Mouse (Mus musculus) left cerebral cortex, adult 18-20 months (tissue): ENCODE data around the gene Naaladl2. TPM values are rescaled to one million over a fixed set of nuclear protein-coding genes. Genes with fewer than 3 reads are reported as not detected.
"Not testable (repeated sequence)": the region's sequence is repeated elsewhere in the genome, so short reads cannot be mapped to it uniquely, and the experiment has no call there.

Experiments used
- DNase-seq, 2 experiments: peaks; one replicate each; pipeline ENCODE4 v3.0.0; 2021 to 2022; ENCODE audit warnings: low spot score in 2 of 2, mixed read lengths in 1 of 2
- total RNA-seq, 2 experiments: library from RNA; stranded (reverse); gene quantifications; 2 replicates each; pipeline ENCODE4 v1.2.3; 2021

Gene Naaladl2
- total RNA-seq, 2 experiments from 2014 or later: 3.7 to 4.0 TPM

DNA sequence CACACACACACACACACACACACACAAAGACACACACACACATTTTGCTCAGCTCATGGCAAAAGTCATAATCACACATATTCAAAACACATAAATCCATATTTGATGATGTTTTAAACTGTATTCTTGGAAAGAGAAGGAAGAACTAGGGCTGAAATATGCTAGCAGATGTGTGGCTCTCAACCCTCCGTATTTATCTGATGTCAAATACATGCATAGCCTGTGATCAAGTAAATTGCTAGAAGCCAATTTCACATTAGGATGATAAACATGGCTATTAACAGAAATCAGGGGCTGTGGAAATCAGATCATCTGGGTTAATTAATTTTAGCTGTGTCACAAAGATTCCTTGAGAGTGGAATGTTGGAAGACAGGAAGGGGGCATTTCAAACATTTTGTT is 752.8 kb downstream of the Naaladl2 start:
- DNase-seq: no peak

DNA sequence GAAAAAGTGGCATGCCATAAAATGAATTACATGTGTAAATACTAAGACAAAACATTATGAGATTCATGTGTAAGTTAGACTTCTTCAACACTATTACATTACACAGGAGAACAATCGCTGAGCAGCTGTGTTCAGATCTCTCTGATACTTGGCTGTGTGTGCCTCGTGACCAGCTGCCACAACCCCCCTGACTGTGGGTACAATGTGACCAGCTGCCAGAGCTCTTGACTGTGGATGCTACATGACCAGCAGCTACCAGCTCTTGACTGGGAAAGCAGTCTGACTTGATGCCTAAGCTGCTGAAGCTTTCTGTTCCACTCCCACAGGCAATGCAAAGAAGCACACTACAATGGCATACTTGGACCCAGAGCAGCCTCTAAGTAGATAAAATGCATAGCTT is 789.1 kb downstream of the Naaladl2 start:
- DNase-seq: no peak

DNA sequence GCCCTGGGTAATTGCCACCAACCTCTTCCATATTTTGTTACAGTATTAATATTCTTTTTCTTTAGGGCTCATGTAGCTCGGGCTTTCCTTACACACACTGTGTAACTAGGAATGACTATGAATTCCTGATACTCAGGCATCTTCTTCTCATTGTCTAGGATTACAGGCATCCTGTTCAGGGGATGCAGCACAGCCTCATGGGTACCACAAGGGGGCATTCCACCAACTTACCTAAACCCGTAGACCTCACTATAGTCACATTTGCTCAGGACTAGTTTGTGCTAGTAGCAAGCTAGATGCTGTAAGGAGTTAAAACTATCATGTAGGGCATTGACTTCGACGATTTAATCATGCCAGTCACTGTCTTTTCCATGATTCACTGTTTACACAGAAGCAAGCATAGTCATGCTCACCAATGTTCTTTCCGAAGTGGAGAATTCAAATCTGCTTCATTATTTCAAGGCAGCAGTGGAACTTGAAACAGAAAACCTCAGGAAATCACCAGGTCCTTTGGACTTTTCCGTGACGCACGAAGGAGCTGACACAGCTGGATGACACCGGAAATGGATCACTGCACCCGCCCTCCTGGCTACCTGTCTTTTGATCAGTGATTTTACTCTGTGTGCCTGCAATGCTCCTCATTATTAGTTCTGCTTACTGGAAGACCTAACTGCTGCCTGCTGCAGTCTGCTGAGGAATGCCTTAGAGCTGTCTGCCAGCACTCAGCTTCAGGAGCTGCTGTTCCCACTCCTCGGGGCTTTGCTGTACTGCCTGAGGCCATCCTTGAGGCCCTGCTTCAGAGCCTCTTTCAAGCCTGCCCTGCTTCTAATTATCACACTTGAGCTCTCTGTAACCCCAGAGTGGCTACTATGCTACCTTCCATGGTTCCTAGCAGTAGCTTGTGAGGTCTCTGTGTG is 822.3 kb downstream of the Naaladl2 start:
- DNase-seq: no peak

DNA sequence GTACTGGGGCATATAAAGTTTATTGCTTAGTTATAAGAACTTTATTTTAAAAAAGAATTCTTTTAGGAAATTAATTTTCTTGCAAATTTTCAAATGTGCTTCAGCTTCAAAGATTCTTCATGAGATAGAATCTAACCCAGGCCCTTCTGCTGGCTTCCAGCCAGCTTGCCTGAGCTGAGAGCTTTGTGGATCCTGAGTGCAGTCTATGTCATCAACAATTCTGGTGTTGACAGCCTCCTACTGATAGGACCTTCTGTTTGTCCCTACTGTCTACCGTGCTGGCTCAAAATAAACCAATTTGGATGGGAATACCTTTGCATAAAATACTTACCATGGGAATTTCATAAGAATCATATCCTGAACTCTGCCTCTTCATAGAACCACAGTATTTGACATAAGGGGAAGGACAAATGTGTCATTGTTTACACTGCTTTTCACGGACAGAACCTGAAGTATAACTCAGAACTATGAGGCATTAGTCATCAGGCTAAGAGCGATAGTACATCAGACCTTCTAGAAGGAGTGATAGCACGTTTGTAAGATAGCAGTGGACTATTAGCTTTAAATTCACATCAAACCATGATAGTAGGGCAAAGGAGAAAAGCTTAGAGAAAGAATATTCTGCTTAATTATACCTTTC is 829.3 kb downstream of the Naaladl2 start:
- no peak for DNase-seq

DNA sequence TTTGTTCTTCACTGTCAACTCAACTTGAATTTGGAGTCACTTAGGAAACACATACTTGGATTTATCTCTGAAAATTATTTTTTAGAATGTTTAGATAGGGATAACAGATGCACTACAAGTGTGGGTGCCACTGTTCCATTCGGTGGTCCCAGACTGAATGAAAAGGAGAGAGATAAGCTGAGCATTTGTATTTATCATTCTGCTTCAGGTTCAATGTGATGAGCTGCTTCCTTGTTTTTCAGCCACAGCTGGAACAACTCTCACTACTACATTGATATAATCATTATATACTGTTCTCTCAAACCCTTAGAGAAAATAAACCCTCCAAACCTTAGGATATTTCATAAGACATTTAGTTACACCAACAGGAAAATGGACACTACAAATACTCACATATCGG is 918.6 kb downstream of the Naaladl2 start:
- DNase-seq: no peak

DNA sequence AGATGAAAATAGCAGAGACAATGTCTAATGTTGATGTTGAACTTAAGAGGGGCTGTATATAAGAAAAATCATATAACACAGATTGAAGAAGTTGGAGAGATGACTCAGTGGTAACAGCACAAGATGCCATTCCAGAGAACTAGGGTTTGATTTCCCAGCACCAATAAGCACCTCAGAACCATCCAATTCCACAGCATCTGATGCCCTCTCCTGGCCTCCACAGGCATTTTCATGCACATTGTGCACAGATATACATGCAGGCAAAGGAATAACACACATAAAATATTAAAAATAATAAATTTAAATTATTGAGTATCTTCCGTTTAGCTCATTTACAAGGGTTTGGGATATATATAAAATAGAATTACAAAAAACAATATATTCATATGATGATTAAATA is 926.6 kb downstream of the Naaladl2 start:
- no peak for DNase-seq

DNA sequence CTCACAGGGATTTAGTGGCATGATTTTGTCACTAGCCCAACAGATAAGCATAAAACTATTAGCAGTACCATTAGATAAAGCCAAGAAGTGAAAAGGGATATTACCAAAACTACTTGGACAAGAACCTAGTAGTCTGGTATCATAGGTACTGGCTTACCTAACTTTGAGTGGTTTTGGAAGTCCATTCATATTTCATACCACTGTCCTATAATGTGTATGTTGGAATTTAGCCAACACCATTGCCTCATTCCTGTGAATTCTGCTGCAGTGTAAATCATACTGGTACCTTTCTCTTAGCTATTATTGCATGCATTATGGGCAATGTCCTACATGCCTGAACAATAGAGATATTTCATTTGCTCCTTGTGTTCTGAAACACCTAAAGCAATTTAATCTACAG is 977.5 kb downstream of the Naaladl2 start:
- no peak for DNase-seq

DNA sequence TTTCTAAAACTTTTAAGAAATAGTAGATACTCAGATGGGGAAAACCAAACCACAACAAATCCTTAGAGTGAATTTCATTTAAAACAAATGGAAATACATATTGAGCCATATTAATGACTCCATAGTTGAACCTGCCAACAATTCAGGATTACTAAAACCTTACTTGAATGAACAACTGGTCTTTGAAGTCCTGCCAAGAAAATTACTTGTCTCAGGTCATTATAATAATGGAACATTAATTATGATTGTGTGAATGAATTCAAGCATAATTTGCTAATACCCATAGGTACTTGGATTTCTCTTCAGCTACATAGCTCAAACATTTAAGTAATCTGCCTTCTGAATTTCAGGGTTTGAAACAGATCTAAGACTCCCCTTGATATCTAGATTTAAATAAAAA is 980.1 kb downstream of the Naaladl2 start:
- no peak for DNase-seq

DNA sequence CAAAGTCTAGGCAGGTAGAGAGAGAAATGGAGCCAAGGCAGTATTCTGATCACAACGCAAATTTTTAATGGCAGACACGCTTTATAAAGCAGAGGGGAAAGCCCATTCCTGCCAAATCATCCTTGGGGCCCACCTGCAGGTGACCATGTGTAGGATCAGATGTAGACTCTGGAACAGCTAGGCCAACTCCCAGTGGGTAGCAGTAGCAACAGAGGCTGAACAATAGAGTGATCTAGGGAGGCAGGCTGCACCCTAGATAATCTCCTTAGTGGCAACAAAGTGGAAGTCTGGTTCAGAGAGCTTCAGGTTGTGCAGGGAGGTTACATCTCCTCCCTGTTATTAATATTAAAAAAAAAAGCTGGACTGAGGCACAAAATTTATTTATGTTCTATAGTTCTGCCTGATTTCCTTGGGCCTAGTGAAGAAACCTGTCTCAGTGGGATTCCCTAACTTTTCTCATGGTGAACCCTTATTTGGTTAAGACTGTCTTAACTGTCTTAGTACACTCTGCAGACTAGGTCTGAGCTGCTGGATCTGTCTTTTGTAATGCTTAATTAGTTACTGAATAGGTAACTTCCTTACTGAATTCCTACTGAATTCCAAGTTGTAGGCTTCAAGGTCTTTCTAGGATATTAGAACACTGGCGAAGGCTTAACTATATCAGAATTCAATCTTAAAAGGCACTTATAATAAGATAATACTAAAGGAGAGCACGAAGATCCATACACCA is 992.8 kb downstream of the Naaladl2 start:
- not testable (repeated sequence) for DNase-seq

DNA sequence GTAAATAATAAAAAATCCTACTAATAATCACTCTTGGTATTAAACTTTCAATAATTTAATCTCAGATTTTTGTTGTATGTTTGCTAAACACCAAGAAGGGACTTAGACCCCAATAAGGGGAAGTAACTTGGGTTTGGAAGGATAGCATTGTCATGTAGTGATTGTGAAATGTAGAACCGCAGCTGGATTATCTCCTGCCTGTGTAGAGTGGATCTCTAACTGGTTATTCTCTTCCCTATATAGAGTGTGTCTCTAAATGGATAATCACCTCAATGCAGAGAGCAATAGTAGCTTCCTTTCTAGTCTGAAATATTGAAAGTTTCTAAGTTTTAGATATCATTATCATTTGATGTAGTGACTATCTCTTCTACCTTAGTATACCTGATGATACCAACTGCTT is 1001.3 kb downstream of the Naaladl2 start:
- DNase-seq: no peak

DNA sequence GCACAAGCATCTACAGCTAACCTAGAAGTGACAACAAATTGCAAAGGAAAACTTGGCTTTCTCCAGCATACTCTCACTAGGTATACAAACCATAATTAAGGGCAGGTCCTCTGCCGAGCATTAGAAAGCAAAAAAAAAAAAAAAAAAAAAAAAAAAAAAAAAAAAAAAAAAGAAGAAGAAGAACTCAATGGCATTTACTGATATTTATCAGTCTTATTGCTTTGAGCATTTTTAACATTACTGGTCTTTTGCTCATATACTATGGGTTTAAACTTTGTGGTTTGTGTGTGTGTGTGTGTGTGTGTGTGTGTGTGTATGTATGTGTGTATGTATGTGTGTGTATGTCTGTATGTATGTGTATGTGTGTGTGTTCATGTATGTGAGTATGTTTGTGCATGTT is 1006.1 kb downstream of the Naaladl2 start:
- DNase-seq: no peak

DNA sequence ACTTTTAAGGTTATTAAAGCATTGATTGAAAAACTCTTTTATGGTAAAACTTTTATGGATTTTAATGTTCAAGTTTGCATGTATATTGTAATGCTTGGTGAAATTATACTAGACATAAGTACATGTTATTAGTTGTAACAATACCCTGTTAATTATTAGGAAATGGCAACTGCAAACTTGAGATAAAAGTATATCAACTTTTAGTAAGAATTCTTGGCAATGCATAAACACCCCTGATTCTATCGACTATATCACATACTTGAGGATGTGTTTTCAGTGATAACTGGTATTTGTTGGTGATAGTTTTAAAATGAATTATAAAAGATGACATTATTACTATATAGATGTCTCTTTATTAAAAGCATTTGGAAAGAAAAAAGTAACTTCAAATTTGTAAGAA is 1017.9 kb downstream of the Naaladl2 start:
- DNase-seq: no peak

DNA sequence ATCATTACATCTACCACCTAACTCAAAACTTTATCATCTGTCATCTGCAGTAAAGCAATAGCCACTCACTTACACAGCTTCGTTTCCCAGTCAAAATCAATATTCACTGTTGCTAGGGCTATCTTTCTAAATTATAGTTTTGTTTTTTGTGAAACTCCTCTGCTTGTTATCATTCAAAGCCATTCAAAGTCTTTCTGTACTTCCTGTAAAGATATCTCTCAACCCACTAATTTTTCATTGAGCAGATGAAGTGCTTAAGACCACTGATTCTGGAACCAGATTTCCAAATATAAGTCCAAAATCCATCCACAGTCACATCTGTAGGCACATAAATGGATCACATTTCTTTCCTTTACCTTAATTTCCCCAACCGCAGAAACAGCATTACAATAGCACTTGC is 1020.0 kb downstream of the Naaladl2 start:
- DNase-seq: no peak

DNA sequence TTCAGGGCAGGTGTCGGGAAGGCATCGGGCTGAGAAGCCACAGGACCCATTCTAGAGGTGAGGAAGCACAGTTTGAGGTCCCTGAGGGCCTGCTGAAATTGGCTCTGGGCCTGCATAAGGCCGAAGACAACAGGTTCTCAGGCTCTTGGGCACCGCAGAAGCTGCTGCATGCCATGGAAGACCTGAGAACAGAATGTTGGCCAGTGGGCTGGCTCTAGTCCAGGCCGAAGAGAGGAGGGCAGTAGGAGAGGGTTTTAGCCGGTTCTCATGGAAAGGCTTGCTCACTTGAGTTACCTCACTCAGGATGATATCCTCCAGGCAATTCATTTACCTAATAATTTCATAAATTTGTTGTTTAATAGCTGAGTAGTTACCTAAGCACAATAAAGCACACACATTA is 1025.9 kb downstream of the Naaladl2 start:
- DNase-seq: no peak

DNA sequence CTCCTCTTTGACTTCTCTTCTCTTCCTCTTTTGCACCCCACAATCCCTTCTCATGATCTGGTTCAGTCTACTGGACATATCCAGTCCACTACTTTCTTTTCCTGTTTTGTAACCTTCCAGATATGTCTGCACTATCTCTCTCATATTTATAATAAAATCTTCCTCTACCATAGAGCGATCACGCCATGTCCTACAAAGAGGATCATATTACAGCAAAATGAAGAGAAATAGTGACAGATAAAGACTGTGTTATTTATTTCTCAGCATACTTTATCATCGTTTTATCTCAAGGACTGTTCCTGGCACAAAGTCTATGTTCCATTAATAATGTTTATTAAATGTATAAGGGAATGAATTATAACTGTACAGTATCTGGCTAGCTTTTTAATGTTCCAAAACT is 1029.2 kb downstream of the Naaladl2 start:
- no peak for DNase-seq

DNA sequence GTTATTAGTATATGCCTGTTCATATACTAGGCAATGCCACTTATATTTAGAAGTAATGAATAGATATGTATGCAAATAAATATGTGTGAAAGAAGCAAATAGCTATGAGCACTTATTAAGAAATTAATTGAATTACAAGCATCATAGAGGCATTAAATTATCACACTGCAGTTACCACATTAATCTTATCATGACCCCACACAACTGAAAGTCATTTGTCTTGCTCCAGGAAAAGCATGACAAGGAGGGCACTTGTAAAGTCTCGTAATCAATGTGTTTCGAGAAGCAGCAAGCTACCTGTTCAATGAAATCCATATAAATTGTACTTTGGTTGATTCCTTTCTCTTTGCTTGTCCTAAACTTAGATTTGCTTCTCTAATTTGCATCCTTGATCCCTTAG is 1030.7 kb downstream of the Naaladl2 start:
- DNase-seq: no peak

DNA sequence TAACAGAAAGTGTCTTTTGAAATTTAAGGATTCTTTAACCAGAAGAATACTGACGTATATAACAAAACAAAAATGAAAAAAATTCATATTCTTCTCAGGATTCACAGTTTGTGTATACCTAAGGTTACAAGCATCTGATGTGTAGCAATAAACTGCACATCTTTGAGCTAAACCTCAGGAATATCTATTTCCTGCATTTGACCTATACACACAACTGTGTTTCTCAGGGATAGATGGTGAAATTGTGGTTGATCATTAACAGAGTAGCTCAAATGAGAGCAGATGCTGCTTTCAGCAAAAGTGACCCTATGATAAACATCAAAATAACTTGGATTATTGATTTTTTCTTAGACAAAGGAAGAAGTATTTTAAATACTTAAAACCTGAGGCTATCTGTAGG is 1037.7 kb downstream of the Naaladl2 start:
- DNase-seq: no peak

DNA sequence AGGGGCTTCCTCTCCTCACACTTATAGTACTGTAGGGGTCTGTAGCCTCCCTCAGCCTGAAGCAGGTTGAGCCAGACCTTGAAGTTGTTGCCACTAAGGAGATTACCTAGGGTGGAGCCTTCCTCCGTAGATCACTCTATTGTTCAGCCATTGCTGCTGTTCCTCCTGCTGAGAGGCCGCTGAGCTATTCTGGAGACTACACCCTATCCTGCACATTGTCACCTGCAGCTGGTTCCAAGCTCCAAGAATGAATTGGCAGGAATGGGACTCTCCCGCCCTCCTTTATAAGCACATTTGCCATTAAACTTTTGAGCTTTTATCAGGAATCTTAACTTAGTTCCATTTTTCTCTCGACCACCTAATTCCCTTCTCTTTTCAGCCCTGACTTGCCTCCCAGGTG is 1064.3 kb downstream of the Naaladl2 start:
- DNase-seq: no peak

DNA sequence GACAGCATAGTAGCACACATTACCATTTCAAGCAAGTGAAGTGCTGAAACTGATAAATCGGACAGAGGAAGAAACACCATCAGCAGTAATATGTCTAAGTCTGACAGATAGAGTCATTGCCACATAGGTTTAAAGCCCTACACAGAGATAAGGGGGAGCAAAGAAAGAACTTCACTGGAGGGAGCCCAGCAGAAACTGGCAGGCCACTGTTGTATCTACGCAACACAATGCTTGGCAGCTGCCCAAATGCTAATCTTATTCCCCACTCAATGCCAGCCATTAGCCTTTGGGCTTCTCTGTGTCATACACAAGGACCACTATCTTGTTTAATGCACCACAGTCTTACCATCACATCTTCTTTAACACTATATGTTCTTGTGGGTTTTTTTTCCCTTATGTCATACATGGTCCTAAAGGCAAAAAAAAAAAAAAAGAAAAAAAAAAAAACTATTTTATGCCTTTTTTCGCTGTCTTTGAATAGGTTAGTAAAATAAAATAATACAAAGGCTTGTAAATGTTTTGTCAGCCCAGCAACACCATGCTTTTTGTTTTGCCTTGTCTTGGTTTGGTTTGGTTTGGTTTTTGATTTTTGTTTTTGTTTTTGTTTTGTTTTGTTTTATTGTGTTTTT is 1072.8 kb downstream of the Naaladl2 start:
- DNase-seq: no peak

DNA sequence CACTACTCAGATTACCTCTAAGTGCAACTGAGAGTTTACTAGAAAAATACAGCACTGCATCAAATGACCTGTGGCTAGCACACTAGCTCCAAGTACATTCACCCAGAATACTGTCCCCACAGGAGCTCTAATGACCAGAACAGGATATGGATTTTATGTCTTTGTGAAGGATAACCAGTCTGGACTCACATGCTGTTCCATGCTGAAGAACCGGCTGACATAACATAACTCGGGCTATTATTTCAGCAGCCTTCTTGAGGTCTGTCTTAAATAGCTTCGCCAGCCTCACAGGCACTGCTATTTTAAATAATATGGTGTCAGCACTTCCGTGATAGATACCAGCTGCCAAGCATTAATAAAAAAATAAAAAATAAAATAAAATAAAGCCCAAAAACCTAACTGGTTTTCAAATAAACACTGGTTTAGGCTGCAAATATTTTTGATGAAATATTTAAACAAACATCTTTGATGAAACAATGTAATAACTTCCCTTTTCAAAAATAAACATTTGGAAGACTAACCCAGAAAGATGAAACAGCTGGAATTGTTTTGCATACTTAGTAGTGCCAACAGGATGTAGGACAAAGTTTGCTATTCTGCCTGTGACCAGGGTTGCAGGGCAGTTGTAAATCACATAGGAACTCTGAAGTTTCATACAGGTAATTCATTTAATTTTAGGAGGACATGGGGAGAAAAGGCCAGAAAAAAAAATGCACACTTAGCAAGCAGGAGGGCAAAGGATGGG is 1073.5 kb downstream of the Naaladl2 start:
- DNase-seq: no peak

DNA sequence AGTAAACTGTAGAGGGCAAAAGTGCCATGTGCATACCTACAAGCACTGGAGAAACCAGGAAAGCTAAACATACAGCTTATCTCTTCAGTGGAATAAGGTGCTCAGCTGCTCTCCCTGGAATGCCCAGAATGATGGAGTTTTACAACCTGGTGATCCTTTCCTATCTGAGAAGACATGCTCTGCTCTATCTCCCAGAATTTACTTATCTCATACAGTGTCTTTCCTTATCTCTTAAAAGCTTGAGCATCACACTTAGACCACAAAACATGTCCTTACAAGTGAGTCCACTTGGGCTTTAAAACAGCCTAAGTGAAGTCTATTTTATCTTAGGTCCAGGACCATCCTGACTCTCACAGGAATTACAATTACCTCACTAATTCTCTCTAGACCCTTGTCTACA is 1095.8 kb downstream of the Naaladl2 start:
- no peak for DNase-seq
